Mouse (Mus musculus): ENCODE data around the gene Uhmk1. TPM values are rescaled to one million over a fixed set of nuclear protein-coding genes. Genes with fewer than 3 reads are reported as not detected.

The Uhmk1 gene
- polyA plus RNA-seq, 2 experiments = 10.3 to 15.4 TPM

GRCm38 (mm10) chr1:170149756-170150155 is 65.4 kb downstream of the Uhmk1 start:
- H3K4me1 ChIP-seq (ENCODE audit: control insufficient read depth, insufficient read depth, low read length) = no peaks in the 10 kb centered on the region
- no peak overlapping the region for H3K4me3 ChIP-seq (replicated peaks; ENCODE audit: low read length)
- WGBS = 87% methylated on average over 4 of the region's 4 CpGs
- H3K4me2 ChIP-seq (replicated peaks; ENCODE audit: low read depth, low read length, severe bottlenecking) = no peak overlapping the region
- no peak overlapping the region for H3K9ac ChIP-seq (ENCODE audit: low read depth, low read length, severe bottlenecking)
- no peaks in the 10 kb centered on the region for H3K27me3 ChIP-seq (ENCODE audit: control insufficient read depth, insufficient read depth, low read length)
- ATAC-seq (ENCODE audit: low FRiP score, low read depth) = no peak
- no peak for TF ChIP-seq POLR2A (IDR thresholded peaks at IDR 0.05; ENCODE audit: borderline replicate concordance, extremely low read depth, insufficient read depth, insufficient read length)
- H3K36me3 ChIP-seq (ENCODE audit: control insufficient read depth, insufficient read depth, low read length) = peaks cover 38% of the 10 kb centered on the region
- H3K27ac ChIP-seq (replicated peaks; ENCODE audit: low read depth, low read length) = no peak overlapping the region
- no peak for DNase-seq (ENCODE audit: low spot score)
- no peaks in the 10 kb centered on the region for H3K9me3 ChIP-seq (ENCODE audit: control insufficient read depth, low read length)

GRCm38 (mm10) chr1:170148536-170148935 is 66.7 kb downstream of the Uhmk1 start:
- Histone ChIP-seq H3K4me2 (replicated peaks; ENCODE audit: low read depth, low read length, severe bottlenecking) (no peak overlapping the region), H3K36me3 (ENCODE audit: control insufficient read depth, insufficient read depth, low read length) (peaks cover 42% of the 10 kb centered on the region), H3K9me3 (ENCODE audit: control insufficient read depth, low read length) (no peaks in the 10 kb centered on the region), H3K27ac (replicated peaks; ENCODE audit: low read depth, low read length) (no peak overlapping the region), H3K4me1 (ENCODE audit: control insufficient read depth, insufficient read depth, low read length) (no peaks in the 10 kb centered on the region), H3K4me3 (replicated peaks; ENCODE audit: low read length) (no peak overlapping the region), H3K9ac (ENCODE audit: low read depth, low read length, severe bottlenecking) (no peak overlapping the region), H3K27me3 (ENCODE audit: control insufficient read depth, insufficient read depth, low read length) (no peaks in the 10 kb centered on the region)
- ATAC-seq (ENCODE audit: low FRiP score, low read depth) (no peak), DNase-seq (ENCODE audit: low spot score) (no peak)
- WGBS = 87% methylated on average over 6 of the region's 6 CpGs
- TF ChIP-seq POLR2A (IDR thresholded peaks at IDR 0.05; ENCODE audit: borderline replicate concordance, extremely low read depth, insufficient read depth, insufficient read length) = no peak

GRCm38 (mm10) chr1:170147651-170148448 is 67.3 kb downstream of the Uhmk1 start:
- Histone ChIP-seq H3K4me1 (ENCODE audit: control insufficient read depth, insufficient read depth, low read length) (no peaks in the 10 kb centered on the region), H3K36me3 (ENCODE audit: control insufficient read depth, insufficient read depth, low read length) (peaks cover 48% of the 10 kb centered on the region), H3K9ac (ENCODE audit: low read depth, low read length, severe bottlenecking) (no peak overlapping the region), H3K4me2 (replicated peaks; ENCODE audit: low read depth, low read length, severe bottlenecking) (no peak overlapping the region), H3K9me3 (ENCODE audit: control insufficient read depth, low read length) (no peaks in the 10 kb centered on the region), H3K27ac (replicated peaks; ENCODE audit: low read depth, low read length) (no peak overlapping the region), H3K27me3 (ENCODE audit: control insufficient read depth, insufficient read depth, low read length) (no peaks in the 10 kb centered on the region), H3K4me3 (replicated peaks; ENCODE audit: low read length) (no peak overlapping the region)
- ATAC-seq (ENCODE audit: low FRiP score, low read depth) (no peak), DNase-seq (ENCODE audit: low spot score) (no peak)
- TF ChIP-seq POLR2A (IDR thresholded peaks at IDR 0.05; ENCODE audit: borderline replicate concordance, extremely low read depth, insufficient read depth, insufficient read length) = no peak
- WGBS = 85% methylated on average over 9 of the region's 9 CpGs

- Histone ChIP-seq H3K36me3 (ENCODE audit: control insufficient read depth, insufficient read depth, low read length) (peaks cover 57% of the 10 kb centered on the region), H3K27me3 (ENCODE audit: control insufficient read depth, insufficient read depth, low read length) (no peaks in the 10 kb centered on the region), H3K4me1 (ENCODE audit: control insufficient read depth, insufficient read depth, low read length) (no peaks in the 10 kb centered on the region), H3K27ac (replicated peaks; ENCODE audit: low read depth, low read length) (no peak overlapping the region), H3K4me3 (replicated peaks; ENCODE audit: low read length) (no peak overlapping the region), H3K4me2 (replicated peaks; ENCODE audit: low read depth, low read length, severe bottlenecking) (no peak overlapping the region), H3K9me3 (ENCODE audit: control insufficient read depth, low read length) (no peaks in the 10 kb centered on the region), H3K9ac (ENCODE audit: low read depth, low read length, severe bottlenecking) (no peak overlapping the region)
- DNase-seq (ENCODE audit: low spot score) = no peak
- 80% methylated on average over 4 of the region's 4 CpGs for WGBS
- no peak for ATAC-seq (ENCODE audit: low FRiP score, low read depth)
- TF ChIP-seq POLR2A (IDR thresholded peaks at IDR 0.05; ENCODE audit: borderline replicate concordance, extremely low read depth, insufficient read depth, insufficient read length) = no peak
These were observed 69.6 kb downstream of the Uhmk1 start for GRCm38 (mm10) chr1:170145606-170146005.

Other genes with a start within 250 kb of the Uhmk1 start
- 10.7 and 13.1 TPM in 2 replicates for gene Hsd17b7, start 246.2 kb downstream of the Uhmk1 start, polyA plus RNA-seq (2012; rRNA removed)
- 14.6 and 19.2 TPM in 2 replicates for gene Hsd17b7, start 246.2 kb downstream of the Uhmk1 start, polyA plus RNA-seq (2014; fragmentation: Nextera tagmentation; extraction: Ambion mirVana)
- gene Ddr2, start 104.6 kb downstream of the Uhmk1 start, polyA plus RNA-seq (2012; rRNA removed) = 64.1 and 68.2 TPM in 2 replicates
- gene Ddr2, start 104.6 kb downstream of the Uhmk1 start, polyA plus RNA-seq (2014; fragmentation: Nextera tagmentation; extraction: Ambion mirVana) = 86.7 and 100.0 TPM in 2 replicates
- 41.6 and 50.5 TPM in 2 replicates for gene Uap1, start 40.4 kb downstream of the Uhmk1 start, polyA plus RNA-seq (2012; rRNA removed)
- 76.4 and 77.8 TPM in 2 replicates for gene Uap1, start 40.4 kb downstream of the Uhmk1 start, polyA plus RNA-seq (2014; fragmentation: Nextera tagmentation; extraction: Ambion mirVana)
- not detected in 2 replicates for gene Sh2d1b2, start 17.4 kb upstream of the Uhmk1 start, polyA plus RNA-seq (2012; rRNA removed)
- gene Sh2d1b2, start 17.4 kb upstream of the Uhmk1 start, polyA plus RNA-seq (2014; fragmentation: Nextera tagmentation; extraction: Ambion mirVana) = not detected in 2 replicates
- gene Sh2d1b1, start 61.9 kb upstream of the Uhmk1 start, polyA plus RNA-seq (2012; rRNA removed) = 0.12 and 0.13 TPM in 2 replicates
- gene Sh2d1b1, start 61.9 kb upstream of the Uhmk1 start, polyA plus RNA-seq (2014; fragmentation: Nextera tagmentation; extraction: Ambion mirVana) = 0.11 and 0.18 TPM in 2 replicates
- 8.6 and 10.1 TPM in 2 replicates for gene Gm7694, start 90.9 kb upstream of the Uhmk1 start, polyA plus RNA-seq (2012; rRNA removed)
- 3.9 and 4.1 TPM in 2 replicates for gene Gm7694, start 90.9 kb upstream of the Uhmk1 start, polyA plus RNA-seq (2014; fragmentation: Nextera tagmentation; extraction: Ambion mirVana)
- not detected in 2 replicates for gene Spata46, start 93.4 kb upstream of the Uhmk1 start, polyA plus RNA-seq (2012; rRNA removed)
- 0.92 and 1.00 TPM in 2 replicates for gene Spata46, start 93.4 kb upstream of the Uhmk1 start, polyA plus RNA-seq (2014; fragmentation: Nextera tagmentation; extraction: Ambion mirVana)

Data from limb, embryonic 14.5 days (tissue).